Mouse (Mus musculus) liver, embryonic 12.5 days (tissue): ENCODE measurements around the gene 2310046K23Rik. TPM values are rescaled to one million over a fixed set of nuclear protein-coding genes. Genes with fewer than 3 reads are reported as not detected.
"Not testable (repeated sequence)": the region's sequence is repeated elsewhere in the genome, so short reads cannot be mapped to it uniquely, and the experiment has no call there.

Source experiments
- ATAC-seq: fragments of 200-750 bp; cut with Nextera tagmentation; 2 replicates; pipeline ENCODE4 v1.8.0; 2017; ENCODE audit warnings: moderate number of reproducible peaks, mild to moderate bottlenecking, moderate library complexity
- H3K27ac ChIP-seq: fragments of 300-500 bp; sonication (generic); 2 replicates; pipeline ENCODE4 v1.5.1; 2016; ENCODE audit warnings: mild to moderate bottlenecking
- H3K27me3 ChIP-seq: fragments of 300-500 bp; sonication (generic); replicated peaks from 2 replicates; pipeline ENCODE4 v1.6.1; 2016; ENCODE audit warnings: mild to moderate bottlenecking, moderate library complexity
- H3K36me3 ChIP-seq: fragments of 300-500 bp; sonication (generic); 2 replicates; pipeline ENCODE4 v1.6.1; 2016; ENCODE audit warnings: mild to moderate bottlenecking, moderate library complexity
- H3K4me1 ChIP-seq: fragments of 300-500 bp; sonication (generic); 2 replicates; pipeline ENCODE4 v1.6.1; 2016
- H3K4me2 ChIP-seq: fragments of 300-500 bp; sonication (generic); 2 replicates; pipeline ENCODE4 v1.6.1; 2016; ENCODE audit warnings: mild to moderate bottlenecking, moderate library complexity
- H3K4me3 ChIP-seq: fragments of 300-500 bp; sonication (generic); 2 replicates; pipeline ENCODE4 v1.5.1; 2016; ENCODE audit warnings: mild to moderate bottlenecking, moderate library complexity
- H3K9ac ChIP-seq: fragments of 300-500 bp; sonication (generic); 2 replicates; pipeline ENCODE4 v1.6.1; 2016; ENCODE audit warnings: mild to moderate bottlenecking, moderate library complexity
- H3K9me3 ChIP-seq: fragments of 300-500 bp; sonication (generic); replicated peaks from 2 replicates; pipeline ENCODE4 v1.6.1; 2016; ENCODE audit warnings: mild to moderate bottlenecking, moderate library complexity
- WGBS: fragments of 180-500 bp; shearing (Covaris S2); methylation state at CpG from one replicate; pipeline ENCODE4 v1.1.7; 2016; ENCODE audit not compliant: insufficient replicate concordance; 5-methylcytosine and 5-hydroxymethylcytosine counted together
- polyA plus RNA-seq: library from polyadenylated mRNA; unstranded; fragments of >200 nt; fragmentation: Nextera tagmentation; extraction: Ambion mirVana; gene quantifications from 2 replicates; pipeline ENCODE4 v1.2.1, GENCODE M21; 2016

Gene 2310046K23Rik
- polyA plus RNA-seq, 1 experiment from 2014 or later = not detected

DNA sequence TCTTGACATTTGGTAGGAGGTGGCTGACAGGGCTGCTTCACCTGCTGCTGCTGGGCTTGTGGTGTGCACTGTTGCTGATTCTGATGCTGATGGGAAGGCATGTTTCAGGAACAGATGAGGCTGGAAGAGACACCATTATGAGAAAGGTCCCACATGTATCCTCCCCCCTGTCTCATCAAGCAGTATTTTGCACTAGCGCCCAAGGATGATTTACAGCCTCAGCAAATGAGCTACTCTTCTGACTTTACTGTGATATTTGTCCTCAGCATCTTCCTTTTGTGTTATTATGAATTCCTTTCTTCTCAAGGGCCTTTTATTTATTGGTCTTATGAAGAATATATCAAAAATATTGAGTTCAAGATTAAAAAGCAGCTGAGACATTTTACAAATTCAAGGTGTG lies 33.9 kb downstream of the 2310046K23Rik start, which contains the start of gene Sprr4:
Gene Sprr4 (minus strand): TSS at position 101 of the 400 bp plus-strand sequence.
- Histone ChIP-seq H3K4me2 (no peak within 1 kb of the TSS), H3K4me3 (no peak within 1 kb of the TSS), H3K4me1 (no peaks in the 10 kb centered on the region), H3K9me3 (no peaks in the 10 kb centered on the region), H3K9ac (no peak within 1 kb of the TSS), H3K27ac (no peak within 1 kb of the TSS), H3K27me3 (no peaks in the 10 kb centered on the region), H3K36me3 (no peaks in the 10 kb centered on the region)
- ATAC-seq = no peak
- 61% methylated on average over 1 of the region's 1 CpGs for WGBS

DNA sequence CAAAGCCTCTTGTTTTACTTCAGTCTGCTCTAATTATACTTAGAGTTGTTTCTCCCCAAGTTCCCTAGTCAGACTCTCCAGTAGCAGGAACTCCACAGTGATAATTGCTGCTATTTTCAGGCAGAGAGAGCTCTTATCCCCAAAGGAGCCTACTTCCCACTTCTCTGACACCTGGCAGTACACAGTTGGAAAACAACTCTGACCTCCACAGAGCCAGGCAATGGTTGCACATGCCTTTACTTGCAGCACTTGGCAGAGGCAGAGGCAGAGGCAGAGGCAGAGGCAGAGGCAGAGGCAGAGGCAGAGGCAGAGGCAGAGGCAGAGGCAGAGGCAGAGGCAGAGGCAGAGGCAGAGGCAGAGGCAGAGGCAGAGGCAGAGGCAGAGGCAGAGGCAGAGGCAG lies 44.0 kb downstream of the 2310046K23Rik start:
- H3K27me3 ChIP-seq, H3K36me3 ChIP-seq, H3K9me3 ChIP-seq, H3K9ac ChIP-seq, H3K27ac ChIP-seq, H3K4me3 ChIP-seq, H3K4me2 ChIP-seq, H3K4me1 ChIP-seq, ATAC-seq: not testable (repeated sequence)

DNA sequence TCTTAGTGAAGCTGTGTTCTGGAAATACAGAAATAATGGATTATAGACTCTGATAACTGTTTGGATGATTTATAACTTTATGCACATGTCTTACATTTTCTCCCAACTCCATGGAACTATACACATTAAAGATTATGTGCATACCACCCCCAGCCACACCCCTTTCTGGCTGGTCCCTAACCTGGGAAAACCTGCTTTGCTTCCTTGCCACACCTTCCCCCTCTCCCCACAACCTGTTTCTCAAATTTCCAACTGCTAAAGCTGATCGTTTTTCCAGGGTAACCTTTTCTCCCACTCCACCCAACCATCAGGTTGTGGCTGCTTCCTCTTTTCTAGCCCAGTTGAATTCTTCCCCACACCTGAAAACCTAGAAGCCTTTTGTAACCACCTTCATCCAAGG lies 48.0 kb downstream of the 2310046K23Rik start:
- Histone ChIP-seq H3K36me3 (no peaks in the 10 kb centered on the region), H3K9ac (no peak overlapping the region), H3K27ac (no peak overlapping the region), H3K27me3 (no peaks in the 10 kb centered on the region), H3K4me1 (no peaks in the 10 kb centered on the region), H3K4me3 (no peak overlapping the region), H3K4me2 (no peak overlapping the region), H3K9me3 (no peaks in the 10 kb centered on the region)
- 31% methylated on average over 1 of the region's 1 CpGs for WGBS
- ATAC-seq = no peak

DNA sequence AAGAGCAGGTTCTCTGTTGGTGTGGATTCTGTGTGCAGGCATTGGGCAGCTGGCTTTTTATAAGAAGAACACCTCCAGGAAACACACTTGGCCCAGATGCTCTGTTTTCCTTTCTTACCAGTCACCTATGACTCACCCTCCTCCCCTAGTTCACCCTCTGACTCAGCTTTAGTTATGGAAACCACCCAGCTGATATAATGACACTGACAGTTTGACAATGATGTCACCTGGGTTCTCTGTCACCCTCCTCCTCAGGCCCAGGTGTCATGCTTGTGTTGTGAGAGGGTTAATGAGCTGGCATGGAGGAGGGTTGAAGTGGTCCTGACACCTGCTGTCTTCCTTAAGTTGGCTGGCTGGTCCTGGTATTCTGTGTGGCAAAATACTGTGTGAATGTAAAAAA lies 48.4 kb downstream of the 2310046K23Rik start, which contains the start of gene Sprr1a:
Gene Sprr1a (minus strand): TSS at position 33 of the 400 bp plus-strand sequence.
- Histone ChIP-seq H3K27me3 (no peaks in the 10 kb centered on the region), H3K27ac (no peak within 1 kb of the TSS), H3K4me1 (no peaks in the 10 kb centered on the region), H3K4me2 (no peak within 1 kb of the TSS), H3K4me3 (no peak within 1 kb of the TSS), H3K9me3 (no peaks in the 10 kb centered on the region), H3K36me3 (no peaks in the 10 kb centered on the region), H3K9ac (no peak within 1 kb of the TSS)
- no peak for ATAC-seq

Other genes starting within 250 kb of the 2310046K23Rik start
- not detected in 2 replicates for gene Sprr2a3, start 249.1 kb downstream of the 2310046K23Rik start, polyA plus RNA-seq
- gene Sprr2b, start 217.9 kb downstream of the 2310046K23Rik start, polyA plus RNA-seq = not detected in 2 replicates
- not detected in 2 replicates for gene Sprr2d, start 195.4 kb downstream of the 2310046K23Rik start, polyA plus RNA-seq
- gene Sprr2e, start 182.4 kb downstream of the 2310046K23Rik start, polyA plus RNA-seq = not detected in 2 replicates
- not detected in 2 replicates for gene Sprr2f, start 169.3 kb downstream of the 2310046K23Rik start, polyA plus RNA-seq
- gene Sprr2h, start 148.8 kb downstream of the 2310046K23Rik start, polyA plus RNA-seq = not detected in 2 replicates
- not detected in 2 replicates for gene Sprr2i, start 126.5 kb downstream of the 2310046K23Rik start, polyA plus RNA-seq
- gene Sprr2j-ps, start 116.4 kb downstream of the 2310046K23Rik start, polyA plus RNA-seq = not detected in 2 replicates
- 5.6 and 5.7 TPM in 2 replicates for gene Gm9774, start 105.1 kb downstream of the 2310046K23Rik start, polyA plus RNA-seq
- gene Sprr2k, start 101.9 kb downstream of the 2310046K23Rik start, polyA plus RNA-seq = not detected in 2 replicates
- gene Sprr1b, start 95.7 kb downstream of the 2310046K23Rik start, polyA plus RNA-seq = not detected in 2 replicates
- gene Sprr3, start 75.8 kb downstream of the 2310046K23Rik start, polyA plus RNA-seq = not detected in 2 replicates
- not detected in 2 replicates for gene Sprr1a, start 48.6 kb downstream of the 2310046K23Rik start, polyA plus RNA-seq
- not detected in 2 replicates for gene Sprr4, start 34.0 kb downstream of the 2310046K23Rik start, polyA plus RNA-seq
- gene Ivl, start 39.2 kb upstream of the 2310046K23Rik start, polyA plus RNA-seq = 0.12 TPM in 1 of 2 replicates, not detected in the other
- gene Smcp, start 54.5 kb upstream of the 2310046K23Rik start, polyA plus RNA-seq = not detected in 2 replicates
- not detected in 2 replicates for gene 2210017I01Rik, start 73.0 kb upstream of the 2310046K23Rik start, polyA plus RNA-seq
- gene Lce6a, start 87.1 kb upstream of the 2310046K23Rik start, polyA plus RNA-seq = not detected in 2 replicates
- gene Lce1a1, start 113.8 kb upstream of the 2310046K23Rik start, polyA plus RNA-seq = not detected in 2 replicates
- not detected in 2 replicates for gene Lce1b, start 122.4 kb upstream of the 2310046K23Rik start, polyA plus RNA-seq
- not detected in 2 replicates for gene Lce1a2, start 135.8 kb upstream of the 2310046K23Rik start, polyA plus RNA-seq
- gene Lce1c, start 144.7 kb upstream of the 2310046K23Rik start, polyA plus RNA-seq = not detected in 2 replicates
- not detected in 2 replicates for gene Lce1d, start 152.7 kb upstream of the 2310046K23Rik start, polyA plus RNA-seq
- gene Lce1e, start 174.6 kb upstream of the 2310046K23Rik start, polyA plus RNA-seq = not detected in 2 replicates
- gene Lce1f, start 185.8 kb upstream of the 2310046K23Rik start, polyA plus RNA-seq = not detected in 2 replicates
- gene Gm38119, start 204.6 kb upstream of the 2310046K23Rik start, polyA plus RNA-seq = not detected in 2 replicates
- not detected in 2 replicates for gene Lce1g, start 217.8 kb upstream of the 2310046K23Rik start, polyA plus RNA-seq
- gene Lce1h, start 230.6 kb upstream of the 2310046K23Rik start, polyA plus RNA-seq = not detected in 2 replicates
- gene Lce1i, start 244.4 kb upstream of the 2310046K23Rik start, polyA plus RNA-seq = not detected in 2 replicates